In the genomic region with DNA sequence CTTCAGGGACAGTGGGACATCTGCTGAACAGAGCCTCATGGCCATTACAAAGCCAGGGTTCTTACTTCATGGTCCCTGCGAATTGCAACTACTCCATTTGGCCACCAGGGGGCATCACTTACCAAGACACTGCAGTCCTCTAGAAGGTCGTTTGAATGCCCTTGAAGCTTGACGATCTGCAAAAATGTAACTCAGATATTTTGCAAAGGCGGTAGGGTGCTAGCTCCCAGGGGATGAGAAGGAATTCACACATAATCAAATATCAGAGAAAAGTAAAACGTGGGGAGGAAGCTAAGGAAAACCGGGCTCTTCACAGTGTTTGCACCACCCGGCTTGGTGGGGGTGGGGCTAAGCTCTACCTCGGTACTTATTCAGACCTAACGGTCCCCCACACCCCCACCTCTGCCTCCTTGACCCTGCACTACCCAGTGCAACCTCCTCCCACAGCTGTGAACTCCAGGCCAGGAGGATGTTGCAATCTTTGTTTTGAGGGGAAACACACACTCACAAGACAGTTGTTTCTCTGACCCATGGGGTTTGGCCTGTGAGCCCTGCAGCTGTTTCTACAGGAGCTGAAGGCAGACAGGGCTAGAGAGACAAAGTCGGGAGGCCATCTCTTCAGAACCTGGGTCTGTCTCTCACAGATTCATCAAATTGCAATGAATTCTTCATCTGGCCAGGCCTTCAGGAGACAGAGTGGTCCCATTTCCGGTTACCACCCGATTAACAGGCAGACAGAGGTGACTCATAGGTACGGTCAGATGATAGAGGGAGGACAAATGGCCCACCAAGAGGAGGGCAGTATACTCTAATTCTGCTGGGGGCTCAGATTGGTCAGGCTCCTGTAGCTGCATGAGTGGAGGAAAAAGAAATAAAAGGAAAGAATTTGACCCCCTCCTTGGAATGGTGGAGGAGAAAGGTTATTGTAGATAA, we compare ENCODE assay signal across 8 mouse cellular contexts.
DNase-seq lines count a peak whose midpoint lies in the region; ATAC-seq lines count a peak whose summit lies in the region.

No protein-coding gene starts in this region.

- no peaks in the 10 kb centered on the region for H3K27me3 ChIP-seq in embryonic facial prominence, embryonic 11.5 days (ENCODE audit: control insufficient read depth, insufficient read depth, low read length)

- no peaks in the 10 kb centered on the region for H3K9me3 ChIP-seq in embryonic facial prominence, embryonic 11.5 days (replicated peaks; ENCODE audit: control insufficient read depth, low read length)

- H3K27ac ChIP-seq in embryonic facial prominence, embryonic 11.5 days (replicated peaks; ENCODE audit: low read depth, low read length): no peak overlapping the region

- H3K36me3 ChIP-seq in embryonic facial prominence, embryonic 11.5 days (replicated peaks; ENCODE audit: control insufficient read depth, insufficient read depth, low read depth, low read length): no peaks in the 10 kb centered on the region

- peak; percentile 89 for ATAC-seq in embryonic facial prominence, embryonic 11.5 days (replicated peaks; ENCODE audit: insufficient number of reproducible peaks, low FRiP score, low TSS enrichment, low read depth)

- peak overlapping the region; percentile 36 for H3K4me2 ChIP-seq in embryonic facial prominence, embryonic 11.5 days (ENCODE audit: low read depth, low read length)

- no peaks in the 10 kb centered on the region; the same call in 1 of the 2 replicates for H3K4me1 ChIP-seq in embryonic facial prominence, embryonic 11.5 days (ENCODE audit: control insufficient read depth, insufficient read depth, low read length)

- DNase-seq in 3134 (ENCODE audit: extremely low read depth, insufficient read length, low spot score) (peak; percentile 4), liver (peak; percentile 56)
- peak; percentile 76 for DNase-seq in adrenal gland, postnatal 25 days
- peak; percentile 90 for DNase-seq in embryonic facial prominence, embryonic 11.5 days (ENCODE audit: low spot score)
- peak; percentile 85 to 88 for DNase-seq in heart, adult 9 months (ENCODE audit: low spot score in 2 of 2)
- peak; percentile 82 for DNase-seq in kidney, adult 9 months
- peak; percentile 33 to 68 for DNase-seq in monocyte, adult 2 months (ENCODE audit: low read depth in 1 of 2, low spot score in 2 of 2)
- peak; percentile 36 to 65 for DNase-seq in spleen, postnatal 14 days (ENCODE audit: low spot score in 2 of 2)

- H3K9ac ChIP-seq in embryonic facial prominence, embryonic 11.5 days (replicated peaks; ENCODE audit: low read length): peak overlapping the region; percentile 50

- WGBS in embryonic facial prominence, embryonic 11.5 days: 11% methylated on average over 13 of the region's 13 CpGs

- no peak overlapping the region; the same call in 1 of the 2 replicates for H3K4me3 ChIP-seq in embryonic facial prominence, embryonic 11.5 days (ENCODE audit: low read depth, low read length)

Comparison
In these comparisons a context has a peak if more than half of its experiments do, and no peak if none do; other contexts are left out.
1. DNase-seq: peak in every context shown above with its lines; median percentile 90 in embryonic facial prominence, embryonic 11.5 days; 86 in heart, adult 9 months; 82 in kidney, adult 9 months; 76 in adrenal gland, postnatal 25 days; 56 in liver; 50 in monocyte, adult 2 months; 50 in spleen, postnatal 14 days; 4 in 3134.